Mouse (Mus musculus): ENCODE measurements around the gene Senp5. TPM values are rescaled to one million over a fixed set of nuclear protein-coding genes. Genes with fewer than 3 reads are reported as not detected.

Senp5 gene
- polyA plus RNA-seq, 1 experiment from 2014 or later = 9.0 TPM

- Histone ChIP-seq H3K9me3 (ENCODE audit: control insufficient read depth, low read length) (no peaks in the 10 kb centered on the region), H3K36me3 (ENCODE audit: control insufficient read depth, insufficient read depth, low read length) (peaks cover 26% of the 10 kb centered on the region), H3K9ac (ENCODE audit: low read length) (no peak overlapping the region), H3K4me3 (ENCODE audit: low read depth, low read length) (no peak overlapping the region), H3K27ac (ENCODE audit: low read depth) (no peak overlapping the region), H3K4me1 (replicated peaks; ENCODE audit: control insufficient read depth, insufficient read depth, low read length) (no peaks in the 10 kb centered on the region), H3K4me2 (ENCODE audit: low read length) (no peak overlapping the region), H3K27me3 (replicated peaks; ENCODE audit: control insufficient read depth, insufficient read depth, low read length) (no peaks in the 10 kb centered on the region)
- no peak for ATAC-seq (replicated peaks; ENCODE audit: low FRiP score, low TSS enrichment, low read depth)
- no peak for DNase-seq (ENCODE audit: low spot score)
Measured at GRCm38 (mm10) chr16:31993946-31994345, 9.1 kb downstream of the Senp5 start.

GRCm38 (mm10) chr16:31993195-31993594 is 9.9 kb downstream of the Senp5 start:
- WGBS = 94% methylated on average over 4 of the region's 4 CpGs
- Histone ChIP-seq H3K9me3 (ENCODE audit: control insufficient read depth, low read length) (no peaks in the 10 kb centered on the region), H3K4me2 (ENCODE audit: low read length) (no peak overlapping the region), H3K9ac (ENCODE audit: low read length) (no peak overlapping the region), H3K4me1 (replicated peaks; ENCODE audit: control insufficient read depth, insufficient read depth, low read length) (no peaks in the 10 kb centered on the region), H3K27ac (ENCODE audit: low read depth) (no peak overlapping the region), H3K36me3 (ENCODE audit: control insufficient read depth, insufficient read depth, low read length) (peaks cover 28% of the 10 kb centered on the region), H3K4me3 (ENCODE audit: low read depth, low read length) (no peak overlapping the region), H3K27me3 (replicated peaks; ENCODE audit: control insufficient read depth, insufficient read depth, low read length) (no peaks in the 10 kb centered on the region)
- DNase-seq (ENCODE audit: low spot score) = no peak
- no peak for ATAC-seq (replicated peaks; ENCODE audit: low FRiP score, low TSS enrichment, low read depth)

GRCm38 (mm10) chr16:31992039-31992438 is 11.0 kb downstream of the Senp5 start:
- WGBS = 50% methylated on average over 1 of the region's 1 CpGs
- peaks cover 36% of the 10 kb centered on the region for H3K36me3 ChIP-seq (ENCODE audit: control insufficient read depth, insufficient read depth, low read length)

GRCm38 (mm10) chr16:31980946-31981345 is 22.1 kb downstream of the Senp5 start:
- ATAC-seq (replicated peaks; ENCODE audit: low FRiP score, low TSS enrichment, low read depth) = no peak
- Histone ChIP-seq H3K4me3 (ENCODE audit: low read depth, low read length) (no peak overlapping the region), H3K9ac (ENCODE audit: low read length) (no peak overlapping the region), H3K27ac (ENCODE audit: low read depth) (no peak overlapping the region), H3K36me3 (ENCODE audit: control insufficient read depth, insufficient read depth, low read length) (peaks cover 52% of the 10 kb centered on the region), H3K9me3 (ENCODE audit: control insufficient read depth, low read length) (no peaks in the 10 kb centered on the region), H3K4me2 (ENCODE audit: low read length) (no peak overlapping the region), H3K27me3 (replicated peaks; ENCODE audit: control insufficient read depth, insufficient read depth, low read length) (no peaks in the 10 kb centered on the region), H3K4me1 (replicated peaks; ENCODE audit: control insufficient read depth, insufficient read depth, low read length) (no peaks in the 10 kb centered on the region)
- 82% methylated on average over 5 of the region's 5 CpGs for WGBS
- no peak for DNase-seq (ENCODE audit: low spot score)

More at GRCm38 (mm10) chr16:31992039-31992438, 11.0 kb downstream of the Senp5 start:
- Histone ChIP-seq H3K4me3 (ENCODE audit: low read depth, low read length) (no peak overlapping the region), H3K9me3 (ENCODE audit: control insufficient read depth, low read length) (no peaks in the 10 kb centered on the region), H3K27me3 (replicated peaks; ENCODE audit: control insufficient read depth, insufficient read depth, low read length) (no peaks in the 10 kb centered on the region), H3K9ac (ENCODE audit: low read length) (no peak overlapping the region), H3K4me2 (ENCODE audit: low read length) (no peak overlapping the region), H3K4me1 (replicated peaks; ENCODE audit: control insufficient read depth, insufficient read depth, low read length) (no peaks in the 10 kb centered on the region), H3K27ac (ENCODE audit: low read depth) (no peak overlapping the region)
- no peak for ATAC-seq (replicated peaks; ENCODE audit: low FRiP score, low TSS enrichment, low read depth)
- DNase-seq (ENCODE audit: low spot score) = no peak

GRCm38 (mm10) chr16:31979501-31979900 is 23.6 kb downstream of the Senp5 start:
- Histone ChIP-seq H3K27ac (ENCODE audit: low read depth) (no peak overlapping the region), H3K9me3 (ENCODE audit: control insufficient read depth, low read length) (no peaks in the 10 kb centered on the region), H3K4me1 (replicated peaks; ENCODE audit: control insufficient read depth, insufficient read depth, low read length) (no peaks in the 10 kb centered on the region), H3K27me3 (replicated peaks; ENCODE audit: control insufficient read depth, insufficient read depth, low read length) (no peaks in the 10 kb centered on the region), H3K9ac (ENCODE audit: low read length) (no peak overlapping the region), H3K4me3 (ENCODE audit: low read depth, low read length) (no peak overlapping the region), H3K36me3 (ENCODE audit: control insufficient read depth, insufficient read depth, low read length) (peaks cover 58% of the 10 kb centered on the region), H3K4me2 (ENCODE audit: low read length) (no peak overlapping the region)
- DNase-seq (ENCODE audit: low spot score) = no peak
- no peak for ATAC-seq (replicated peaks; ENCODE audit: low FRiP score, low TSS enrichment, low read depth)
- 91% methylated on average over 3 of the region's 3 CpGs for WGBS

- H3K4me3 ChIP-seq (ENCODE audit: low read depth, low read length) = no peak overlapping the region
- H3K4me2 ChIP-seq (ENCODE audit: low read length) = no peak overlapping the region
- H3K4me1 ChIP-seq (replicated peaks; ENCODE audit: control insufficient read depth, insufficient read depth, low read length) = no peaks in the 10 kb centered on the region
- no peak overlapping the region for H3K27ac ChIP-seq (ENCODE audit: low read depth)
- DNase-seq (ENCODE audit: low spot score) = no peak
- H3K27me3 ChIP-seq (replicated peaks; ENCODE audit: control insufficient read depth, insufficient read depth, low read length) = no peaks in the 10 kb centered on the region
- H3K36me3 ChIP-seq (ENCODE audit: control insufficient read depth, insufficient read depth, low read length) = peaks cover 64% of the 10 kb centered on the region
- 83% methylated on average over 4 of the region's 4 CpGs for WGBS
- no peak for ATAC-seq (replicated peaks; ENCODE audit: low FRiP score, low TSS enrichment, low read depth)
- no peaks in the 10 kb centered on the region for H3K9me3 ChIP-seq (ENCODE audit: control insufficient read depth, low read length)
- H3K9ac ChIP-seq (ENCODE audit: low read length) = no peak overlapping the region
Measured at GRCm38 (mm10) chr16:31975258-31975657, 27.8 kb downstream of the Senp5 start.

GRCm38 (mm10) chr16:31963224-31963623 is 39.9 kb downstream of the Senp5 start:
- H3K36me3 ChIP-seq (ENCODE audit: control insufficient read depth, insufficient read depth, low read length) = peaks cover 83% of the 10 kb centered on the region
- no peaks in the 10 kb centered on the region for H3K9me3 ChIP-seq (ENCODE audit: control insufficient read depth, low read length)
- H3K4me2 ChIP-seq (ENCODE audit: low read length) = no peak overlapping the region
- no peak overlapping the region for H3K9ac ChIP-seq (ENCODE audit: low read length)
- H3K27me3 ChIP-seq (replicated peaks; ENCODE audit: control insufficient read depth, insufficient read depth, low read length) = no peaks in the 10 kb centered on the region
- WGBS = 89% methylated on average over 7 of the region's 7 CpGs
- no peak for DNase-seq (ENCODE audit: low spot score)
- H3K4me3 ChIP-seq (ENCODE audit: low read depth, low read length) = no peak overlapping the region
- no peaks in the 10 kb centered on the region for H3K4me1 ChIP-seq (replicated peaks; ENCODE audit: control insufficient read depth, insufficient read depth, low read length)
- H3K27ac ChIP-seq (ENCODE audit: low read depth) = no peak overlapping the region
- no peak for ATAC-seq (replicated peaks; ENCODE audit: low FRiP score, low TSS enrichment, low read depth)

GRCm38 (mm10) chr16:31948345-31948774 is 54.7 kb downstream of the Senp5 start, which contains the start of the genes 0610012G03Rik and Ncbp2:
Gene 0610012G03Rik, minus strand, starts transcription at chr16:31948494.
Gene Ncbp2, plus strand, starts transcription at chr16:31948513.
- under 1% methylated on average over 53 of the region's 55 CpGs for WGBS
- Histone ChIP-seq H3K27ac (ENCODE audit: low read depth) (peak within 1 kb of the TSS; percentile 86), H3K4me2 (ENCODE audit: low read length) (peak within 1 kb of the TSS; percentile 96), H3K4me3 (ENCODE audit: low read depth, low read length) (peak within 1 kb of the TSS; percentile 83), H3K27me3 (replicated peaks; ENCODE audit: control insufficient read depth, insufficient read depth, low read length) (no peaks in the 10 kb centered on the region), H3K4me1 (replicated peaks; ENCODE audit: control insufficient read depth, insufficient read depth, low read length) (peaks cover 18% of the 10 kb centered on the region), H3K9me3 (ENCODE audit: control insufficient read depth, low read length) (no peaks in the 10 kb centered on the region), H3K9ac (ENCODE audit: low read length) (peak within 1 kb of the TSS; percentile 72), H3K36me3 (ENCODE audit: control insufficient read depth, insufficient read depth, low read length) (peaks cover 22% of the 10 kb centered on the region)
- peak; percentile 99 for DNase-seq (ENCODE audit: low spot score)
- peak; percentile 85 for ATAC-seq (replicated peaks; ENCODE audit: low FRiP score, low TSS enrichment, low read depth)

GRCm38 (mm10) chr16:31947901-31948316 is 55.2 kb downstream of the Senp5 start:
- Histone ChIP-seq H3K9me3 (ENCODE audit: control insufficient read depth, low read length) (no peaks in the 10 kb centered on the region), H3K36me3 (ENCODE audit: control insufficient read depth, insufficient read depth, low read length) (peaks cover 22% of the 10 kb centered on the region), H3K4me2 (ENCODE audit: low read length) (peak overlapping the region; percentile 92), H3K4me3 (ENCODE audit: low read depth, low read length) (peak overlapping the region; percentile 83), H3K9ac (ENCODE audit: low read length) (peak overlapping the region; percentile 72), H3K27me3 (replicated peaks; ENCODE audit: control insufficient read depth, insufficient read depth, low read length) (no peaks in the 10 kb centered on the region), H3K27ac (ENCODE audit: low read depth) (peak overlapping the region; percentile 86), H3K4me1 (replicated peaks; ENCODE audit: control insufficient read depth, insufficient read depth, low read length) (peaks cover 18% of the 10 kb centered on the region)
- DNase-seq (ENCODE audit: low spot score) = peak; percentile 80
- ATAC-seq (replicated peaks; ENCODE audit: low FRiP score, low TSS enrichment, low read depth) = peak; percentile 73
- WGBS = under 1% methylated on average over 38 of the region's 38 CpGs
